Mouse (Mus musculus): ENCODE measurements at regions not wholly inside any gene's neighbourhood (a gene's known extent, or its start where the extent isn't known, plus 50 kb on each side); places are given as distances from the start of the nearest gene placed in this dataset.

DNA sequence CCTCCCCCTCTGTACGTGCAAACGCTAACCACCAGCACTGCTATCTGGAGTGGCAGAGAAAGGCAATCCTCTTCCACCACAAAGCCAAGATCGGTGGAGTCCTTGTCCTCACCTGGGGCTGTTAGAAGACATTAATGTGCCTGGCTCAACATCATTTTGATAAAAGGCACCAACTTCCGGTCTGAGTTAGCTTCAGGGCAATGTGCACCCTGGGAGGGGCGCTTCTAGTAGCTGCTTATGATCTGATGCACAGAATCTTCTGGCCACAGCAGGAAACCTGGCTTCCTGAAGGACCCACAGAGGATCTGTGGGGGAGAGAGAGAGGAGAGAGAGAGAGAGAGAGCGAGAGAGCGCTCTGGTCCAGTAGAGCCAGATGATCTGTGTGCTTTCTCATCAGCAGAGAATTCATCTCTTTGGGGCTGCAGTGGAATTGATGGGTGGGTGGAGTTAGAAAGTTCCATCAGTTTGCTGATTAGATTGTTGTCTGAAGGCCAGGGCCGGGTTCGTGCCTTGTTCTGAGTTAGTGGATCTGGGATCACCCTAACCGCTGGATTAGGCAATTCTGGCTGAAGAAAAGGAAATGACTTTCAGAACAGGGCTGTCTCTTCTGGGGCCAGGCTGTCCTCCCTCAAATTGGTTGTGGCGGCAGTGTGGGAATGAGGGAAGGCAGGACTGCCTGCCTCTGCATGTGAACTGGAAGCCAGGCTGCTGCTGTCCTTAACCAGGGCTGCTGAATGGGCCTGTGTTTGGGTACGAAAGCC lies 101.3 kb upstream of the Pmepa1 start:
- Histone ChIP-seq H3K9me3 (no peaks in the 10 kb centered on the region), H3K36me3 (replicated peaks) (no peaks in the 10 kb centered on the region), H3K4me2 (no peak overlapping the region), H3K9ac (no peak overlapping the region), H3K27ac (no peak overlapping the region), H3K27me3 (replicated peaks) (no peaks in the 10 kb centered on the region), H3K4me1 (peaks cover 4% of the 10 kb centered on the region; the same call in 1 of the 2 replicates), H3K4me3 (no peak overlapping the region)
- no peak for ATAC-seq (replicated peaks)
- WGBS: 75% methylated on average over 10 of the region's 12 CpGs

DNA sequence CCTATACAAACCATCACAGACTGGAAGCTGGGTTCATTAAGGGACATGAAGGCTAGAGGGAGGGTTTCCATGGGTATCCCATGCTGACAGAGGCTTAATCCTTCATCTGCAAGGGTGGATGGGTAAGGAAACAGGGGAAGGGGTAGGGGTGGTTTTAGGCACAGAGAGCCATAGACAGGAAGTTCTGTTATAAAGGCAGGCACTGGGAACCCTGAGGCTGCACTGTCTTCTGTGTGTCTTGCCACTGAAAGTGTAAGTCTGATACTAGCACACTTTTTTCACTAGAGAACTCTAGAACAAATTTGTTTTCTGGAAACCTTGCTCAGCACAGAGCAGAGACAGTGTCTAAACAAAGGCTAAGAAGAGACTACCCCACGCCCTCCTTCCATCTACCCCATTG lies 103.4 kb upstream of the Pmepa1 start:
- WGBS: 87% methylated on average over 1 of the region's 1 CpGs
- Histone ChIP-seq H3K4me2 (no peak overlapping the region), H3K27me3 (replicated peaks) (no peaks in the 10 kb centered on the region), H3K27ac (no peak overlapping the region), H3K9me3 (no peaks in the 10 kb centered on the region), H3K36me3 (replicated peaks) (no peaks in the 10 kb centered on the region), H3K4me1 (peaks cover 4% of the 10 kb centered on the region; the same call in 1 of the 2 replicates), H3K9ac (no peak overlapping the region), H3K4me3 (no peak overlapping the region)
- no peak for ATAC-seq (replicated peaks)

GRCm38 (mm10) chr2:173380341-173380761 lies 104.0 kb upstream of the Pmepa1 start:
- WGBS: 66% methylated on average over 3 of the region's 3 CpGs
- peaks cover 4% of the 10 kb centered on the region; the same call in 1 of the 2 replicates for H3K4me1 ChIP-seq
- no peak overlapping the region for H3K4me3 ChIP-seq
- H3K9me3 ChIP-seq: no peaks in the 10 kb centered on the region
- no peak overlapping the region for H3K4me2 ChIP-seq
- no peak for ATAC-seq (replicated peaks)
- H3K36me3 ChIP-seq (replicated peaks): no peaks in the 10 kb centered on the region
- H3K9ac ChIP-seq: no peak overlapping the region
- no peak overlapping the region for H3K27ac ChIP-seq
- H3K27me3 ChIP-seq (replicated peaks): no peaks in the 10 kb centered on the region

GRCm38 (mm10) chr2:173382176-173382813 lies 106.0 kb upstream of the Pmepa1 start:
- Histone ChIP-seq H3K27ac (no peak overlapping the region), H3K36me3 (replicated peaks) (no peaks in the 10 kb centered on the region), H3K4me1 (peaks cover 4% of the 10 kb centered on the region; the same call in 1 of the 2 replicates), H3K9me3 (no peaks in the 10 kb centered on the region), H3K4me3 (no peak overlapping the region), H3K4me2 (no peak overlapping the region), H3K27me3 (replicated peaks) (no peaks in the 10 kb centered on the region), H3K9ac (no peak overlapping the region)
- ATAC-seq (replicated peaks): peak; percentile 58; the same call in 1 of the 2 replicates
- 58% methylated on average over 7 of the region's 7 CpGs for WGBS

- no peak overlapping the region for H3K4me2 ChIP-seq
- no peaks in the 10 kb centered on the region for H3K36me3 ChIP-seq (replicated peaks)
- no peaks in the 10 kb centered on the region for H3K27me3 ChIP-seq (replicated peaks)
- no peak overlapping the region for H3K27ac ChIP-seq
- WGBS: 83% methylated on average over 8 of the region's 8 CpGs
- H3K4me3 ChIP-seq: no peak overlapping the region
- H3K9me3 ChIP-seq: no peaks in the 10 kb centered on the region
- H3K4me1 ChIP-seq: peaks cover 4% of the 10 kb centered on the region; the same call in 1 of the 2 replicates
- H3K9ac ChIP-seq: no peak overlapping the region
- no peak for ATAC-seq (replicated peaks)
Measured at GRCm38 (mm10) chr2:173384935-173385586, 108.7 kb upstream of the Pmepa1 start.

GRCm38 (mm10) chr2:173385722-173386141 lies 109.4 kb upstream of the Pmepa1 start:
- no peaks in the 10 kb centered on the region for H3K27me3 ChIP-seq (replicated peaks)
- WGBS: 69% methylated on average over 9 of the region's 9 CpGs
- no peak overlapping the region for H3K9ac ChIP-seq
- H3K27ac ChIP-seq: no peak overlapping the region
- no peaks in the 10 kb centered on the region for H3K36me3 ChIP-seq (replicated peaks)
- no peak overlapping the region for H3K4me3 ChIP-seq
- H3K9me3 ChIP-seq: no peaks in the 10 kb centered on the region
- ATAC-seq (replicated peaks): no peak
- peaks cover 4% of the 10 kb centered on the region; the same call in 1 of the 2 replicates for H3K4me1 ChIP-seq
- no peak overlapping the region for H3K4me2 ChIP-seq

DNA sequence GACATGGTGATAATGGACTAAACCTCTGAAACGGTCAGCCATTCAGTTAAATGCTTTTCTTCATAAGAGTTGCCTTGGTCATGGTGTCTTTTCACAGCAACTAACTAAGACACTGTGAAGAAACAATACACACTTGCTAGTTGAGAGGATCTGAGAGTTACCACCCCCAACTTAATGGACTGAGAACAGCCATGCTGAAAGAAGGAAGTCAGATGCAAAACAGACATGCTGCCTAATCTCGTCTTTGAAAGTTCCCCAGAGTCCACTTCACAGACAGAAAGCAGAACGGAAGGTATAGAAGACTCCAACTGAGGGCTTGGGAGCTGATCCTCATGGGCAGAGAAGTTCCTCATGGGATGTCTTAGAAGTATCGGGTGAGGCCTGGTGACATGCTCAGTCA lies 111.8 kb upstream of the Pmepa1 start:
- Histone ChIP-seq H3K36me3 (replicated peaks) (no peaks in the 10 kb centered on the region), H3K4me1 (no peaks in the 10 kb centered on the region), H3K27ac (no peak overlapping the region), H3K9ac (no peak overlapping the region), H3K4me3 (no peak overlapping the region), H3K27me3 (replicated peaks) (no peaks in the 10 kb centered on the region), H3K9me3 (0 out of 2 replicates have a peak, but pooled peaks cover 3% of the 10 kb centered on the region), H3K4me2 (no peak overlapping the region)
- 66% methylated on average over 4 of the region's 4 CpGs for WGBS
- no peak for ATAC-seq (replicated peaks)

- H3K27ac ChIP-seq: no peak overlapping the region
- ATAC-seq (replicated peaks): no peak
- H3K9me3 ChIP-seq: 0 out of 2 replicates have a peak, but pooled peaks cover 3% of the 10 kb centered on the region
- no peaks in the 10 kb centered on the region for H3K4me1 ChIP-seq
- no peak overlapping the region for H3K4me3 ChIP-seq
- no peaks in the 10 kb centered on the region for H3K27me3 ChIP-seq (replicated peaks)
- H3K36me3 ChIP-seq (replicated peaks): no peaks in the 10 kb centered on the region
- H3K4me2 ChIP-seq: no peak overlapping the region
- H3K9ac ChIP-seq: no peak overlapping the region
- WGBS: 82% methylated on average over 14 of the region's 14 CpGs
Measured at GRCm38 (mm10) chr2:173392557-173393323, 116.4 kb upstream of the Pmepa1 start.

- Histone ChIP-seq H3K9ac (no peak overlapping the region), H3K36me3 (replicated peaks) (no peaks in the 10 kb centered on the region), H3K4me3 (no peak overlapping the region), H3K4me1 (no peaks in the 10 kb centered on the region), H3K4me2 (no peak overlapping the region), H3K27me3 (replicated peaks) (no peaks in the 10 kb centered on the region), H3K27ac (no peak overlapping the region), H3K9me3 (0 out of 2 replicates have a peak, but pooled peaks cover 3% of the 10 kb centered on the region)
- 61% methylated on average over 2 of the region's 2 CpGs for WGBS
- ATAC-seq (replicated peaks): no peak
Measured at GRCm38 (mm10) chr2:173393324-173393592, 116.9 kb upstream of the Pmepa1 start.

DNA sequence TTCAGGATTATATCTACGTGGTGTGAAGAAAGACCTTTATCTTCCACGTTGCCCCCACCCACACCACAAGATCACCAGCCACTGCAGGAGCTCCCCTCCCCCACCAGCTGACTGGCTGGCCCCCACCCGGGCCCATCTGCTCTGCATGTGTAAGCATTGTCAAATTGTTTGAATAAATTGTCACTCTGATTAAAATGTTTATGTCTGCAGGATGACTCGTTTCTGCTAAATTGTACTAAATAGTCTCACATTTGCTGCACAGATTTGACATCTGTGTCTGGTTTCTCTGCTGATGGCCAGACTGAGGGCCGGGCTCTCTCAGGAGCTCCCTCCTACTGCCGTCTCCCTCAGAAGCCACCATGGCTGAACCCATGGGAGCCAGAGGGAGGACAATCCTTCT lies 119.2 kb upstream of the Pmepa1 start:
- 56% methylated on average over 6 of the region's 6 CpGs for WGBS
- Histone ChIP-seq H3K4me2 (no peak overlapping the region), H3K36me3 (replicated peaks) (no peaks in the 10 kb centered on the region), H3K27me3 (replicated peaks) (no peaks in the 10 kb centered on the region), H3K4me1 (no peaks in the 10 kb centered on the region), H3K27ac (no peak overlapping the region), H3K9me3 (0 out of 2 replicates have a peak, but pooled peaks cover 3% of the 10 kb centered on the region), H3K9ac (no peak overlapping the region), H3K4me3 (no peak overlapping the region)
- no peak for ATAC-seq (replicated peaks)

- no peak overlapping the region for H3K4me2 ChIP-seq
- no peaks in the 10 kb centered on the region for H3K4me1 ChIP-seq
- no peak overlapping the region for H3K9ac ChIP-seq
- no peak for ATAC-seq (replicated peaks)
- H3K4me3 ChIP-seq: no peak overlapping the region
- no peaks in the 10 kb centered on the region for H3K27me3 ChIP-seq (replicated peaks)
- 87% methylated on average over 2 of the region's 2 CpGs for WGBS
- H3K9me3 ChIP-seq: no peaks in the 10 kb centered on the region
- H3K36me3 ChIP-seq (replicated peaks): no peaks in the 10 kb centered on the region
- no peak overlapping the region for H3K27ac ChIP-seq
Measured at GRCm38 (mm10) chr2:173397846-173398331, 121.6 kb upstream of the Pmepa1 start.

DNA sequence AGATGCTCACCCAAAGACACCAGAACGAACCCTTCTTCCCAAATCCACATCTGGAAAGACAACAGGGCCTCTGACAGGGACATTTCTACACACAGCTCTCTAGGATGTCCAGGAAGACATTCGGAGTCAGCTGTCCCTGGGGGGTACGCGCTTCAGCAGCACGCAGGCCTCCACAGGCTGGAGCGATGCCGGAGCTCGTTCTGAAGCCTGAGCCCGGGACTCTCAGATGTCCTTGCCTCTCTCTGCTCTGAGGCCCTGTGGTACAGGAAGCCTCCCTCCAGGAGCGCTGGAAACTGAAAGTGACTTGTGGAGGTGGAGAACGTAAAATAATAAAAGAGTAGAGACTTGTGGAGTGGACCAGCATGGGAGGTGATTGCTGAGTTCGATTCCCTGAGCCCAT lies 116.8 kb upstream of the 1700021F07Rik start:
- ATAC-seq (replicated peaks): no peak
- Histone ChIP-seq H3K4me1 (peaks cover 18% of the 10 kb centered on the region), H3K9me3 (no peaks in the 10 kb centered on the region), H3K27ac (no peak overlapping the region), H3K9ac (no peak overlapping the region), H3K4me3 (no peak overlapping the region), H3K36me3 (replicated peaks) (no peaks in the 10 kb centered on the region), H3K27me3 (replicated peaks) (no peaks in the 10 kb centered on the region), H3K4me2 (no peak overlapping the region)
- WGBS: 68% methylated on average over 12 of the region's 12 CpGs
